Mouse (Mus musculus) heart, adult 8-10 months (tissue): ENCODE results near the gene Olfr800. TPM values are rescaled to one million over a fixed set of nuclear protein-coding genes. Genes with fewer than 3 reads are reported as not detected.

Experiments used
- DNase-seq: peaks from one replicate; pipeline ENCODE4 v3.0.0; 2022; ENCODE audit warnings: low spot score
- total RNA-seq, 4 experiments: library from RNA; stranded (reverse); gene quantifications; 2 replicates each; pipeline ENCODE4 v1.2.4; 2022

The Olfr800 gene
- total RNA-seq: not detected

GRCm38 (mm10) chr10:129657394-129657793 lies at the start of gene Olfr800:
TSS of gene Olfr800 (plus strand) at chr10:129657694.
- no peak for DNase-seq

- no peak for DNase-seq
These were observed 45.0 kb upstream of the Olfr800 start, which contains the start of gene Olfr796 for GRCm38 (mm10) chr10:129612470-129612869. TSS of gene Olfr796 (minus strand) at chr10:129612570.

GRCm38 (mm10) chr10:129621724-129622123 lies 35.8 kb upstream of the Olfr800 start:
- DNase-seq: no peak

- DNase-seq: no peak
These were observed 34.2 kb upstream of the Olfr800 start for GRCm38 (mm10) chr10:129623251-129623650.

- no peak for DNase-seq
These were observed 29.7 kb upstream of the Olfr800 start, which contains the start of gene Olfr798 for GRCm38 (mm10) chr10:129627834-129628233. TSS of gene Olfr798 (minus strand) at chr10:129627934.

GRCm38 (mm10) chr10:129637184-129637583 lies 20.3 kb upstream of the Olfr800 start, which contains the start of gene Olfr799:
TSS of gene Olfr799 (plus strand) at chr10:129637484.
- no peak for DNase-seq

GRCm38 (mm10) chr10:129651763-129652162 lies 5.7 kb upstream of the Olfr800 start:
- no peak for DNase-seq

GRCm38 (mm10) chr10:129673765-129674164 lies 16.3 kb downstream of the Olfr800 start, which contains the start of gene Olfr801:
TSS of gene Olfr801 (minus strand) at chr10:129673865.
- DNase-seq: no peak

GRCm38 (mm10) chr10:129688069-129688468 lies 30.6 kb downstream of the Olfr800 start, which contains the start of gene Olfr802:
TSS of gene Olfr802 (minus strand) at chr10:129688169.
- DNase-seq: no peak

- no peak for DNase-seq
These were observed 36.7 kb downstream of the Olfr800 start, which contains the start of gene Olfr803 for GRCm38 (mm10) chr10:129694186-129694585. TSS of gene Olfr803 (minus strand) at chr10:129694286.

- no peak for DNase-seq
These were observed 45.4 kb downstream of the Olfr800 start, which contains the start of gene Olfr804 for GRCm38 (mm10) chr10:129702910-129703309. TSS of gene Olfr804 (plus strand) at chr10:129703210.

Other genes starting within 250 kb of the Olfr800 start
- not detected for gene Olfr786, start 230.4 kb upstream of the Olfr800 start, total RNA-seq
- gene Olfr787, start 195.8 kb upstream of the Olfr800 start, total RNA-seq: not detected
- gene Olfr788, start 186.7 kb upstream of the Olfr800 start, total RNA-seq: not detected
- gene Olfr789, start 172.9 kb upstream of the Olfr800 start, total RNA-seq: not detected
- not detected for gene Olfr790, start 159.2 kb upstream of the Olfr800 start, total RNA-seq
- not detected for gene Olfr791, start 135.9 kb upstream of the Olfr800 start, total RNA-seq
- gene Olfr792, start 118.5 kb upstream of the Olfr800 start, total RNA-seq: not detected
- not detected for gene Olfr794, start 90.0 kb upstream of the Olfr800 start, total RNA-seq
- gene Olfr796, start 45.1 kb upstream of the Olfr800 start, total RNA-seq: not detected
- gene Olfr798, start 29.8 kb upstream of the Olfr800 start, total RNA-seq: not detected
- not detected for gene Olfr799, start 20.2 kb upstream of the Olfr800 start, total RNA-seq
- gene Olfr801, start 16.2 kb downstream of the Olfr800 start, total RNA-seq: not detected
- not detected for gene Olfr802, start 30.5 kb downstream of the Olfr800 start, total RNA-seq
- gene Olfr803, start 36.6 kb downstream of the Olfr800 start, total RNA-seq: not detected
- gene Olfr804, start 45.5 kb downstream of the Olfr800 start, total RNA-seq: not detected
- gene Olfr805, start 71.7 kb downstream of the Olfr800 start, total RNA-seq: not detected
- gene Olfr806, start 84.2 kb downstream of the Olfr800 start, total RNA-seq: not detected
- not detected for gene Olfr807, start 100.1 kb downstream of the Olfr800 start, total RNA-seq
- gene Olfr808, start 107.8 kb downstream of the Olfr800 start, total RNA-seq: not detected
- gene Olfr809, start 116.9 kb downstream of the Olfr800 start, total RNA-seq: not detected
- not detected for gene Olfr810, start 137.2 kb downstream of the Olfr800 start, total RNA-seq
- not detected for gene Olfr811, start 146.7 kb downstream of the Olfr800 start, total RNA-seq
- gene Olfr812, start 188.4 kb downstream of the Olfr800 start, total RNA-seq: not detected
- gene Olfr813, start 197.7 kb downstream of the Olfr800 start, total RNA-seq: not detected
- gene Olfr814, start 222.2 kb downstream of the Olfr800 start, total RNA-seq: not detected
- gene Olfr815, start 248.2 kb downstream of the Olfr800 start, total RNA-seq: not detected